Mouse (Mus musculus): ENCODE measurements at regions not wholly inside any gene's neighbourhood (a gene's known extent, or its start where the extent isn't known, plus 50 kb on each side); places are given as distances from the start of the nearest gene placed in this dataset.

DNA sequence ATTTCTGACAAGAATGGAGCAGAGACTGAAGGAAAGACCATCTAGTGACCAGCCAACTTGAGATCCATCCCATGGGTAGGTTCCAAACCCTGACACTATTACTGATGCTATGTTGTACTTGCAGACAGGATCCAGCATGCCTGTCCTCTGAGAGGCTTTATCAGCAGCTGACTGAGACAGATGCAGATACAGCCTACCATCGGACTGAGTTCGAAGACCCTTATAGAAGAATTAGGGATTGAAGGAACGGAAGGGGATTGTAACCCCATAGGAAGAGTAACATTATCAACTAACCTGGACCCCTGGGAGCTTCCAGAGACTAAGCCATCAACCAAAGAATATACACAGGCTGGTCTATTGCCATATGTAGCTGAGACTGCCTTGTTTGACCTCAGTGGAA lies 183.1 kb upstream of the Adcy2 start:
- no peak for DNase-seq

- DNase-seq: no peak
These were observed 191.3 kb upstream of the Adcy2 start for GRCm38 (mm10) chr13:69190661-69191060.

- no peak for DNase-seq
These were observed 197.1 kb upstream of the Adcy2 start for GRCm38 (mm10) chr13:69196464-69196871.

DNA sequence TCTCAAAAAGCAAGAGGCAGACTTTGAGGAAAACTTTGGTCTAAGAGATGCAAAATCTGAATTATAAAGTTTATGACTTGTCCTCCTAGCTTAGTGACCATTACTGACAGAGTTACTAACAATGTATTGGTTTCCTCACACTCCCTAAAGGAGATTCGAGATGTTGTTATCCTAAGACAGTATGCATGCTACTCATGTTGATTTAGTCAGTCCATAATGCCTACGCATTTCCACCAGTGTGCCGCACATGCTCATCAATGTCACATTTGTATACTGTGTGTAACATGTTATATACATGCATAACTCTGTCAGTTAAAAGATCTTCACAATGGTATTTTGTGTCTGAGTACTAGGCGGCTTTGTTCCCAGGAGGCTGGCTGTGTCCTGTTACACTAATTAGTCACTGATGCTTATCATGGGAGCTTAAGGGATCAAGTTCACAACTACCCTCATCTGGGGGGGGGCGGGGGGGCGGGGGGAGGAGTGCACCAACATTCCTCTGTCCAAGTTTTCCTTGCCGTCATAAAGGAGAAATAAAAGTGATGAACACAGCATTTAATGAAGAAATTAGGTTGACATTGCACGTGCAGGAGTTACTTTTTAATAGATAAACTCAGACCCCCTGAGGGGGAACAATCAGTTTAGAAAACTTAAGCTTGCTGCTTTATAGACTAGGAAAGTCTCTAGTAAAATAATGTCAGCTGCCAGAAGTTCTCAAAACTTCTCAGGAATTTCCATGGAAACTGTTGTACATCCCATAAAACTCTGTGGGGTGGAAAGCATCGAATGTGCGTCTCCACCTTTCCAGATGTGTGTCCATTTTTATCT lies 208.6 kb upstream of the Adcy2 start:
- DNase-seq: no peak

DNA sequence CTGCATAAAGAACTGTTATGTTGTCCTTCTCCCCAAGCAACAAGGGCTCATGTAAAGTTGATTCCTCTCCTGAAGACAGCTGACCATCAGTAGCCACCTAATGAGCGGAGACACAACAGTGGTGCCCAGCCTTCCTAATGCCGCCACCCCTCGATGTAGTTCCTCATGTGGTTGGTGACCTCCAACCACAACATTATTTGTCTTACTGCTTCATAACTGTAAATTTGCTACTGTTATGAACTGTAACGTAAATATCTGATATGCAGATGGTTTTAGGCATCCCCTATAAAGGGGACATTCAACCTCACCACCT lies 209.2 kb upstream of the Adcy2 start:
- DNase-seq: no peak

- no peak for DNase-seq
These were observed 217.2 kb upstream of the Adcy2 start for GRCm38 (mm10) chr13:69216579-69216978.

DNA sequence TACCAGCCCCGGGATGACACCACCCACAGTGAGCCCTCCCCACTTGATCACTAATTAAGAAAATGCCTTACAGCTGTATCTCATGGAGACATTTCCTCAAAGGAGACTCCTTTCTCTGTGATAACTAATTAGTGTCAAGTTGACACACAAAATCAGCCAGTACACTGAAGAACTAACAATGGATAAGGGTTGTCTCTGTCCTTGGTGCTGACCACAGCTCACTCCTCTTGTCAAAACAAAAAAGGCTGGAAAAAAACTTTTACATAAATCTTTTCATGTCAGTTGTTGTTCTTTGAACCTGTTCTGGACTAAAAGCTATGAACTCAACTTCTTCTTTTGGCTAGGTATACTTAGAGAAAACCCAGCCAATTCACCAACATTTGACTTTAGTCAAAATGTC lies 221.1 kb upstream of the Adcy2 start:
- no peak for DNase-seq

- no peak for DNase-seq
These were observed 227.2 kb upstream of the Adcy2 start for GRCm38 (mm10) chr13:69226538-69226937.

- DNase-seq: no peak
These were observed 231.1 kb upstream of the Adcy2 start for GRCm38 (mm10) chr13:69230361-69230943.

GRCm38 (mm10) chr13:69236386-69236785 lies 237.0 kb upstream of the Adcy2 start:
- DNase-seq: no peak

DNA sequence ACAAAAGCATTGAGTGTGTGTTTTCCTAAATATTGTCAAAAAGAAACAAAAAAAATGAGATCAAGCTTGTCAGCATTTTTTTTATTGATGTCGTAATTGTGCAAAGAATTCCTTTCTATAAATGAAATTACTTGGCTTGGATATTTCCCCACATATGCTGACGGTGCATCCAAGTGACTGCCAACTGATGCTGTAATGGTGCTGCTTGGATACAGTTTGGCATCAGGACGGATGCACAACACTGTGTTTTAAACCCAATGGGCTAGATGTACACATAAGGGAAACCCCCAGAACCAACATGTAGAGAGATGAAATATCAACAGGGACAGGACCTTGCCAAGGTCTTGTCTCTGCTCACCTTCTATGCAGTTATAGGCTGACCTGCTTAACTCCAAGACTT lies 238.6 kb upstream of the Adcy2 start:
- no peak for DNase-seq

- DNase-seq: no peak
These were observed 240.0 kb upstream of the Adcy2 start for GRCm38 (mm10) chr13:69239261-69239915.

DNA sequence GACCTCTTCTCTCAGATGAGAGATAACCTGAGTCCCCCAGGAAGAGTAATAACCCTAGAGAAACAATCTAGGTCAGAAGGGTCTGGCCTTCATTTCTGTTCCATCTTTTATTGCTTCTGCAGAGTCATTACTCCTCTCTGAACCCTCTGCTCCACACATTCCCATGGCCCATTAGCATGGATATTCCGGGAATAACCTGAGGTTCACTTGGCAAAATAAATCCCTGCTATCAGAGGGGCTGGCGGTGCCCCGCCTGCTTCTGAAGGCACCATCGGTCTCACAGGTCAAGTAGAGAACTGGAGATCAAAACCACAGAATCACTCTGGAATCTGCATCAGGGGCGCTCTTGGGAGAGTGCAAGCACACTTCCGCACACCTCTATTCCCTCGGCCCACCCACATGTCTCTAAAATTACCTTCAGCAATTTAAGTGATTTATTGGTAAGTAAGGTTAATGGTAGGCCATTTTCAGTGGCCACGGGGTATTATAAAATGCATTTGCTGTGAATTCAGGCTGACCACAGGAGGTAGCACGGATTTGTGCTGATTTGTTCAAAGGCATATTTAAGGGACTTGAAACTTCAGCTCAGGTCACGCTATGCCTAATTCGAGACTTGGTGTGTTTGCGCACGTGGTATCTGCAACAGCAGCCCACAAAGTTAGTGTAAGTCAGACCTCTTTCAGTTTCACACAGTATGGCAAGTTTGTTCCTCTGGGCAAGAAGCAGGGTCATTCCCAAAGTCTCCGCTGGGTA lies 243.4 kb upstream of the Adcy2 start:
- DNase-seq: no peak

GRCm38 (mm10) chr13:69250334-69251129 lies 251.2 kb upstream of the Adcy2 start:
- DNase-seq: no peak

- no peak for DNase-seq
These were observed 251.8 kb upstream of the Adcy2 start for GRCm38 (mm10) chr13:69251130-69251561.

GRCm38 (mm10) chr13:69252335-69252734 lies 253.0 kb upstream of the Adcy2 start:
- DNase-seq: peak; percentile 49

GRCm38 (mm10) chr13:69260485-69260884 lies 261.1 kb upstream of the Adcy2 start:
- DNase-seq: no peak

GRCm38 (mm10) chr13:69260972-69261371 lies 261.6 kb upstream of the Adcy2 start:
- DNase-seq: no peak

DNA sequence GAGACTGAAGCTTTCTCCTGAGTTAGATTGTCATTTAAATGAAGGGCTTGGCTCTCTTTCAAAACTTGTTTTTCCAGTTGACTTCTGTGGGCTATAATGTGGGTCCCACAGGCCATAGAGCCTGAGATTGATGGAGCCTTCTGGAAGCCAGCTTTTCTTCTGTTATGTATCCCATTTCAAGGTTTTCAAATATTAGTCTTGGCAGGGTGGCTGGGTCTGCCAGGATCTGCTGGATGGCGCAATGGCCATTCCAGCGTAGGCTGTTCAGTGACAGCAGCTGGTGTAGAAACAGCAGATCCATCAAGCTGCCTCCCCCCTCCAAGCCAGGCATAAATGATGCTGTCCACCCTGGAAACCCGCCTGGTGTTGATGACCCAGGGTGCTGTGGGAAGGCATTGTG lies 264.4 kb upstream of the Adcy2 start:
- DNase-seq: no peak

DNA sequence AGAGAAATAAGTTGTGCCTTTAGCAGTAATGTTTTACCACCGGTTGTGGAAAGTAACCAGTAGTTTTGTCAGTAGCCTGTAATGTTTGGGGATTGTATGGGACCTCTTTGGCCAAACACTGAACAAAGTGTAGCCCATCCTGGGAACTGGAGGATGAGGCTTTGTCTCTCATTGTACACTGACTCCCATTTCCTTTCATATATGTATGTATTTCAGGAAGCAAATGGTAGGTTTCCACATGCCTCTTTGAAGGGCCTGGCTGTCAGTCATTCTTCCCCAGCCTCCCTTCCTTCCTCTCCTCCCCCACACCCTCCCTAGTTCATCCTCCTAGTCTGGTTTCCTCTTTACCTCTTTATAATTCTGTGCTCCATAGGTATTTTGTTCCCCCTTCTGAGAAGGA lies 266.7 kb upstream of the Adcy2 start:
- DNase-seq: no peak

- no peak for DNase-seq
These were observed 261.0 kb upstream of the Nsun2 start for GRCm38 (mm10) chr13:69272506-69272905.

DNA sequence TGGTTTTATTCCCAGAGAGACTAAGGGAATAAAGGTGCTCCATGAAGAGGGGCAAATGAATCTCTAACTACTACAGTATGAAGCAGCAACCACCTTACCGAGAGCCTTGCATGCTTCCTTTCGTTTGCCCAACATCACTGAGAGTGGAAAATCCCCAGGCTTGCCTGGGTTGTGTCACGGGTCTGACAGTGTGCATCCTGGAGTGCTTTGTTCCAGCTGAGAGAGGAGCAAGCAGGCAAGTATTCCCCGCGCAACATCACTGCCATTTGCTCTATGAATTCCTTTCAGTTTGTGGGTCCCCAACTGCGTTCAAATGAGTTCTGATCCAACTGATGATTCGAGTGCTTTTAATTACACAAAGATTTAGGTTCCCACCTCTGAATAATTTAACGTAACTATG lies 253.9 kb upstream of the Nsun2 start:
- DNase-seq: no peak

GRCm38 (mm10) chr13:69294483-69294882 lies 239.1 kb upstream of the Nsun2 start:
- no peak for DNase-seq

All from right cerebral cortex, postnatal 14 days (tissue).